Mouse (Mus musculus) ES-Bruce4 (cell line): ENCODE measurements at regions not wholly inside any gene's neighbourhood (a gene's known extent, or its start where the extent isn't known, plus 50 kb on each side); places are given as distances from the start of the nearest gene placed in this dataset.

ENCODE experiments used
- CTCF ChIP-seq: IDR thresholded peaks from one replicate; pipeline ENCODE4 v1.8.1; 2011; ENCODE audit warnings: low read depth, low read length
- EP300 ChIP-seq: IDR thresholded peaks from 2 replicates; pipeline ENCODE4 v1.6.1; 2011; ENCODE audit warnings: low read depth, low read length; ENCODE audit not compliant: insufficient read depth
- POLR2A ChIP-seq: IDR thresholded peaks from one replicate; pipeline ENCODE4 v1.8.1; 2011; ENCODE audit warnings: low read length; ENCODE audit not compliant: insufficient read depth

DNA sequence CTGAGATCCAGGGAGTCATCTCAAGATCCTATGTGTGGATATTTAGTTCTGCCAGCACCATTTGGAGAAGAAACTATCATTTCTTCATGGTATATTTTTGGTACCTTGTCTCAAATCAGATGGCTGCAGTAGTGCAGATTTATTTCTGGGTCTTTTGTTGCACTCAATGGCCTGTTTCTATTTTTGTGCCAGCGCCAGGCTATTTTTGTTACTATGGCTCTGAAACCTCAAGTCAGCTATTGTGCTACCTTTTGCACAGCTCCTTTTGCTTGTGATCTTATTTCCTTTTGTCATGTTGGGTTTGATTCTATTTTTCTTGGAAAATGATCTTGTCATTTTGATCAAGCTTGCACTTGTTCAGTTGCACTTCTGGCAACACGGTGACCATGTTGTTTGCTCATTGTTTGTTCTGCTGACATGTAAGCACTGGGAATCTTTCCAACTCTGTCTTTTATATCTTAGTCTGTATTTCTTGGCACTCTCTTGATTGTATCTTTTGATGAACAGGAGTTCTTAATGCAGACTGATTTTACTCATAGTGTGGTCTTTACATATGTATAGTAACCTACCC lies 429.0 kb downstream of the Frk start:
- TF ChIP-seq POLR2A (no peak), CTCF (no peak), EP300 (no peak)
